Mouse (Mus musculus) lung, postnatal 10 days (tissue): ENCODE data around the gene Fbxw2.
"Not testable (repeated sequence)": the region's sequence is repeated elsewhere in the genome, so short reads cannot be mapped to it uniquely, and the experiment has no call there.

Experiments
- DNase-seq: peaks from one replicate; pipeline ENCODE4 v3.0.0; 2021

Fbxw2 gene

GRCm38 (mm10) chr2:34825827-34826459, at the start of gene Fbxw2:
Gene Fbxw2, minus strand, starts transcription at chr2:34826311.
- DNase-seq, result peak; percentile 95

DNA sequence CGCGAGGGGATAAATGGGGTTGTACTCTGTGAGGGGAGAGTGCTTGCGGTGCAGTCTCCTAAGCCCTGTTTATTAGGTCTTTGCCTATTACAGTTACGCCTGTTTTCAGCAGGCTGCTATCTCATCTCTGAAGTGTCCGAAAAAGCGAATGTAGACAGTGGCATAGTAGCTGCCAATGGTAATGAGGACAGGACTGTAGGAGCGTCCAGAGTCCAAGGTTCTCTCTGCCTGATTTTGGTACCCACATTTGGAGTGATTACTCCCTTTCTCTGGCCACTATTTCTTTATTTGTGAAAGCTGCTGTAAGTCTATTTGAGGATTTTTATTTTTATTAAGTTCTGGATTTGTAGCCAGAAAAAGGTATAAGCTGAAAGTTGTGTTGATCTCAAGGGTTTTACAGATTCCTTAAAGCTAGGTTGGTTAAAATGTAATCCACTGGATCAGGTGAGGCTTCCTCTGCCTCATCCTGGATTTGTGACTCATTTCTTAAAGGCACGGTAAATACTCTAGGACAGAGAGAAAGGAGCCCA, 48.8 kb upstream of the Fbxw2 start, which contains the start of gene Psmd5:
Gene Psmd5 (minus strand): TSS at position 153 of the 530 bp plus-strand sequence.
- DNase-seq, result no peak

DNA sequence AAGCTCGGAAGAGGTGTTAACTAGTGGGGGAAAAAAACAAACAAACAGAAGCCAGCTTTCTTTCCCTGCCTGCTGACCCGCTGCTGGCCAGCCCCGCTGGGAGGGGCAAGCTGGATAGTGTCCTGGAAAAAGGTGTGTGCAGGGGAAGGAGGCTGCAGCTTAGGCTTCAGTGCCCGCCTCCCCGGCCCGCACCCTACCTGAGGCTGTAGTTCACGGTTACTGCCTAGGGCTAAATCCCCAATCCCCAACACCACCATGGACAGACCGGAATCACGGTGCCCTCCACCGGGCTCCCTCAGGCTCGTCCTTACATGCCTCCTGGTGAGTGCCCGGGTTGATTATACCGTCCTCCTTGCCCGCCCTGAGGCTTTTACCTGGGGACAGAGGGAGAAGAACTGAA, 48.2 kb upstream of the Fbxw2 start, which contains the start of gene Cutal:
Gene Cutal (plus strand): TSS at position 126 of the 400 bp plus-strand sequence.
- DNase-seq, result peak; percentile 62

DNA sequence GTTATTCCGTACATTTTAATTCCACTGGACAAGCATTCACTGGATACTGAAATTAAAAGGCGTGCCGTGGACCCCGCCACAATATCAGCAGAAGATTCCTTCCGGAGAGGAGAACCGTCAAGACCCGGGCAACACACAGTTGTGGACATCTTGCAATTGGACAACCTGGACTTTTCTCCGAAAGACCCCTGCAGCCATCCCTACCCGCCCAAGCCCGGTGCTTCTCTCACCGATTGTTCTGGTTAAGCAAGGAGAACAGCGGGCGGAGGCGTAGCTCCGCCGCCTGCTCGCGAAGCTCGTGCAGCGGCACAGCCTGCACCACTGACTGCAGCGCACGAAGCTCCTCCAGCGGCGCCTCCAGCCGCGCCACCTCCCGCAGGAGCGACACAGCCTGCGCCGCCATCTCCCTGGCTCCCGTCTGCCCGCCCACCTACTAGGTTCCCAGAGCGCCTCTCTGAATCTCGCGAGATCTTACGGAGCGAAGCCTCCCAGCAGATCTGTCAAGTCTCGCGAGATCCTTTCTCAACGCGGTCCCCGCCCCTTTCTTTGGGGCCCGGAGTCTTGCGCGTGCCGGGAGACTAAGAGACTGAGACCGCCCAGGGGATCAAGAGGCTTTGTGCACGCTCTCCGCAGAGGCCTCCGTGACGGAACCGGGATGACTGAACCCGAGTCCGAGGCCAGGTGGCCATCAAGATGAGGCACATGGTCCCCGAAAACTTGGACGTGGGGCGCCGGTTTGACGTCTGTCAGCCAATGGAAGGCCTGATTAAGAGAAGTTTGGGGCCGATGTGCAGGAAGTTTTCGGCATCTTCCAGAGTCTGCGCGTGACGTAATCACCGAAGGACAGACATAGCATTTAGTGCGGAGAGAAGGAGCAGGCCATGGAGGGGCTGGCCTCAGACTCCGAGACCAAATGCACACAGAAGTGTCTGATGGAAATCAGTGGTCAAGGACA, 44.7 kb upstream of the Fbxw2 start:
- peak; percentile 97 for DNase-seq

DNA sequence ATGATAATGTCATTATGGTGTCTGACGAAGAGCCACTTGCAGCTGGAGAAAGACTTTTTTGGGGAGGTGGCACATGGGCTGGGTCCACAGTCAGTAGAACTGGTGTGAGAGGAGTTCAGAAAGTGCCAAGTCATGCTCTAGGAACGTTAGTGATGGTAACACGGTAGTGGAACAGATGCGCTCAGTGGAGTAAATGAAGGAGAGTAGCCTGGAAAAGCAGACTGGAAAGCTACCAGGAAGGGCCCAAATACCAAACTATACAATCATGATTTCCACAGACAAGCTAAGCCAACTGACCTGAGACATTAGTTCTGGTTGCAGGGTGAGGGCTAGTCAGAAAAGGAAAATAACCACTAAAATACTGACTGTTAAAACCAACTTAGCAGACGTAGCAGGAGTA, 43.6 kb upstream of the Fbxw2 start:
- DNase-seq, result no peak

DNA sequence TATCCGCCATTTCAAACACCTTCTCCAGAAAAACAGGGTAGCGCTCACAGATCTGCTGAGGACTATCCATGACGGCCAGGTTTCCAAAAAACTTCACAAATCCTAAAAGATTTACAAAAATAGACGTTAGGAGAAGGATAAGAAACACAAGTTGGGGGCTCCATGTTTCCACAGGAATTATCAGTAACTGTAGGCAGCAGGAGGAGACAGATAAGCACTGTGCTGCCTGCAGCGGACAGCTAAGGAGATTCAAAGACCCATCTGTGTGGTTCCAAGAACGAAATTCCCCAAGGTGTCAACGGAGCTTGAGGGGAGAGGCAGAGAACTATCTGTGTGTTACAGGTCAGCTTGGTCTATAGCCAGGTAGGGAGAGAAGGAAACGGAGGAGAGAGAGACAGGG, 31.6 kb upstream of the Fbxw2 start:
- no peak for DNase-seq

- DNase-seq, result peak; percentile 10
These were observed 29.2 kb upstream of the Fbxw2 start for GRCm38 (mm10) chr2:34855265-34855664.

DNA sequence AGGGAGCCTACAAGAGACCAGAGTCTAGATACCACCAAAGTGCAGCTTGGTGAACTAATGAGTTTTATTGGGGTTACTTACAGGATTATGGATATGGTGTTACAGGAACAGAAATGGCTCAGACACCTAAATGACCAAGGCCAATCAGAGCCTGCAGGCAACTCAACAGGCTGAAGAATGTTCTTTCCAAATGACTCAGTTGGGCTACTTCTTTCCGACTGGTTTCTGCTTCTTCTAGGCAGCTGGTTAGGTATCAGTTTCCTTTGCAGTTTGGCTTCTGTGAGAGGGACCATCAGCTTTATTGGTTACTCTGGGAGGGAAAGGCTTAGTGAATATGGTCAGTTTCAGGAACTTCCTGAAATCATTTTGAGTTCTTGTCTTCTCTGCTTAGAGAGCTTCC, 21.6 kb upstream of the Fbxw2 start:
- no peak for DNase-seq

GRCm38 (mm10) chr2:34843211-34843939, 17.3 kb upstream of the Fbxw2 start:
- DNase-seq, result peak; percentile 86

DNA sequence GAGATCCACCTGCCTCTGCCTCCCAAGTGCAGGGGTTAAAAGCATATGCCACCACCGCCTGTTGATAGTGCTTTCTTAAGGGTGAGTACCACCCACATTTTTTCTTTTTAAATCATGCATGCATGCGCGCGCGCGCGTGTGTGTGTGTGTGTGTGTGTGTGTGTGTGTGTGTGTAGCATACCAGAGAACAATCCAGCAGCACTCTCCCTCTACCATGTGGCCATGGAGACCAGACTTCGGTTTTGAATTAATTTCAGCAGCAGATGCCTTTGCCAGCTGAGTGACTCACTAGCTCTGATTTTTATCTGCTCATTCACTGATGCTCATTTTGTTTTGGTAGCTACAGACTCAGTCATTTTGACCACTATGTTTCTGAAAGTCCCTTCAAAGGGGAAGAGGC, 15.6 kb upstream of the Fbxw2 start:
- DNase-seq, result no peak

- not testable (repeated sequence) for DNase-seq
These were observed 14.0 kb upstream of the Fbxw2 start for GRCm38 (mm10) chr2:34840143-34840542.

GRCm38 (mm10) chr2:34835669-34836068, 9.6 kb upstream of the Fbxw2 start:
- DNase-seq, result no peak

DNA sequence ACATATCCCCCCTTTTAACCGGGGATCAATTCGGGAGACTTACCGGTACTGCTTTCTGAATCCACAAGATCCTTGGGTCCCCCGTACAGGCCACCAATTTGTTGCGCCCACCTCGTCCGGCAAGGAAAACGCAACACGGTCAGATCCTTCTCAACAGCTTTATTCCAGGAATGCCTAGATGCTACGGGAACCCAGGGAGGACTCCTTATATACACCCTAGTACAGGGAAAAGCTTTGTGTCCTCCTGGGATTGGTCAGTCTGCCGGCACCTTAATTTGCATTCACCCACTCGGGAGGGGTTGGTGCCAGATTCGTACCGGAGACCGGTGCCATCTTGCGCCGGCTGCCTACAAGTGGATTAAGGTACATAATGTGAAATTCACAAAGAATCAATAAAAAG, 7.5 kb upstream of the Fbxw2 start:
- no peak for DNase-seq

- DNase-seq, result not testable (repeated sequence)
These were observed 6.8 kb upstream of the Fbxw2 start, which contains the start of gene Gm34653 for GRCm38 (mm10) chr2:34832766-34833457. Gene Gm34653, plus strand, starts transcription at chr2:34833007.

DNA sequence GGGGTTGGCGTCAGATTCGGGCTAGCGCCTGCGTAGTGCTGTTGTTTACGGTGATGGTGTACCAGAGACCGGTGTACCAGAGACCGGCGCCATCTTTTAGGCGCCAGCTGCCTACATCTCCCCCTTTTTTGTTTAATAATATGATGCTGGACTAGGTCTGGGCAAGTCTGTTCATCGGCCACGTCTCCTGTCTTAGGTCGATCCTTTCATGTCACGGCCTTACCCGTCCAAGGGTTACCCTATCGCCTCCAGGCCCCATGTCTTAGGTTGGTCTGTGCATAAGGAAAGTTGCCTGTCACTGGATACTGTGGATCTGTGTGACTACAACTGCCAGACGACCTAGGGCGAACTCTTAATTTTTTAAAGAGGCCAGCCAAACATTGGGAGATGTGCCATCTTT, 4.0 kb upstream of the Fbxw2 start:
- not testable (repeated sequence) for DNase-seq

- no peak for DNase-seq
These were observed 1.9 kb upstream of the Fbxw2 start for GRCm38 (mm10) chr2:34828026-34828425.

DNA sequence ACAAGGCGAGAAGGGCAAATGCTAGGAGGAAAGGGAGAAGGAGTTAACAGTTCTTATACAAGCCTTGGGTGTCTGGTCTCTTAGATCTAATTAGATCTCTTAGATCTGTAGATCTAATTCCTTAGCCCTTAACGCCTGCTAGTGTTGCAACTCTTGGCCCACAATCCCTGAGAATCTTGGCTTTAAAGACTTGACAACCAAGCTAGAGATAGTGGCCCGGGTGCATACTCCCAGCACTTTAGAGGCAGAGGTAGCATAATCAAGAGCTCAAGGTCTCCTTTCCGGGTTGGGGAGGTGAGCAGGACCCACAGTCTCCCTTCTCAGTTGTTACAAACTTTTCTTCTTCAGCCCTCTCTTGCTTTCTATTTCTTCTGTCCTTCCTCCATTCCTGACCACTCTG, 1.5 kb upstream of the Fbxw2 start:
- no peak for DNase-seq

- DNase-seq, result no peak
These were observed 535 bp upstream of the Fbxw2 start for GRCm38 (mm10) chr2:34826460-34827231.

DNA sequence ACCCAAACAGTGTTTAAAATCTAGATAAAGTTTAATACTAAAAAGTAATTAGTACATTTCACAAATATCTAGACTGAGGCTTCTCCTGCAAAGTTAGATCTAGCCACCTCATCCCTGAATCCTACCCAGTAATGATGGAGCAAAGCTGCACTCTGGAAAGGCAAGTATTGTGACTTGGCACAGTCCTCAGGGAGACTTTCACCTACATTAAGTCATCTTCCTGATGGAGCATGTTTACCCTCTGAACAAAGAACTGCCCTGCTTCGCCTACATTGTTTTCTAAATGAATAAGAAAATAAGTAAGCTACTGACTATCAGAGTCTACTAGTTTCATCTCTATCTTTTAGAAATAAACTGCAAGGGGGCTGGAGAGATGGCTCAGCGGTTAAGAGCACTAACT, 7.6 kb downstream of the Fbxw2 start:
- DNase-seq, result no peak

DNA sequence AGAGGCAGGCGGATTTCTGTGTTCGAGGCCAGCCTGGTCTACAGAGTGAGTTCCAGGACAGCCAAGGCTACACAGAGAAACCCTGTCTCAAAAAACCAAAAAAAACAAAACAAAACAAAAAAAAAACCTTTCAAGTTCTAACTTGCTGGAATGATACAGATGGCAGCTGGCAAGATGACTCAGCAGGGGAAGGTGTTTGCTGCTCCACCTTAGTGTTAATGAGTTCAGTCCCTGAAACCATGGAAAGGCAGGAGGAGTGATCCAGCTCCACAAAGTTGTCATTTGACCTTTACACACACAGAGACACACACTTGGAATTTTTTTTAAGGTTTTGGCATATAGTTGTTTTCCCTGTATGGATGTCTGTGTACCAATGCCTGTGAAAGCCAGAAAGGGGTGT, 10.2 kb downstream of the Fbxw2 start:
- DNase-seq, result not testable (repeated sequence)

DNA sequence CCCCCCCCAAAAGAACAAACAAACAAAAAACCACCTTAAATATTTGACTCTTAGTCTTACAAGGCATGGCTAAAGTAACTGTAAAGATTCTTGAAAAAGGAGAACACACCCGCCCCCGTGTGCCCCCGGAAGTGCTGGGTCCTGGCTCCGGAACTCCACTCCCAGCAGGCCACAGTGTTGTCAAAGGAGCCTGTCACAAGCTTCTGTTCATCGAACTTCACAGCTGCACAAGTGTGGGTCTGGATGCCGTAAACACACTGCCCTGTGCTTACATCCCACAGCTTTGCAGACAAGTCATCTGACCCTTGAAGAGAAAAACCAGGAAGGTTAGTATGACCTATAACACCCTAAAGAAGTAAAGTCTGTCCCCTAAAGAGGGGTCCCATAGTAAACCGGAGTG, 13.4 kb downstream of the Fbxw2 start:
- DNase-seq, result no peak
